Mouse (Mus musculus) hindbrain, embryonic 14.5 days (tissue): Measurements from ENCODE around the gene Ifitm3. TPM values are rescaled to one million over a fixed set of nuclear protein-coding genes. Genes with fewer than 3 reads are reported as not detected.

Experiments
- ATAC-seq: fragments of 200-750 bp; cut with Nextera tagmentation; 2 replicates; pipeline ENCODE4 v1.8.0; 2017; ENCODE audit warnings: moderate number of reproducible peaks, mild to moderate bottlenecking, moderate TSS enrichment, moderate library complexity; ENCODE audit not compliant: low FRiP score
- DNase-seq: peaks from one replicate; pipeline ENCODE4 v3.0.0-alpha.2; 2015; ENCODE audit warnings: low spot score
- H3K27ac ChIP-seq: fragments of 300-500 bp; sonication (generic); 2 replicates; pipeline ENCODE4 v1.5.1; 2014; ENCODE audit warnings: mild to moderate bottlenecking, moderate library complexity
- H3K27me3 ChIP-seq: fragments of 300-500 bp; sonication (generic); 2 replicates; pipeline ENCODE4 v1.6.1; 2014; ENCODE audit warnings: mild to moderate bottlenecking, low read length, mixed read lengths; ENCODE audit not compliant: control insufficient read depth, insufficient read depth
- H3K36me3 ChIP-seq: fragments of 300-500 bp; sonication (generic); replicated peaks from 2 replicates; pipeline ENCODE4 v1.6.1; 2014; ENCODE audit not compliant: control insufficient read depth, insufficient read depth
- H3K4me1 ChIP-seq: fragments of 300-500 bp; sonication (generic); replicated peaks from 2 replicates; pipeline ENCODE4 v1.6.1; 2014; ENCODE audit warnings: antibody characterized with exemption, low read length, mixed read lengths; ENCODE audit not compliant: control insufficient read depth, insufficient read depth
- H3K4me2 ChIP-seq: fragments of 300-500 bp; sonication (generic); replicated peaks from 2 replicates; pipeline ENCODE4 v1.6.1; 2014; ENCODE audit warnings: mild to moderate bottlenecking, moderate library complexity
- H3K4me3 ChIP-seq: fragments of 300-500 bp; sonication (generic); replicated peaks from 2 replicates; pipeline ENCODE4 v1.5.1; 2014; ENCODE audit warnings: mild to moderate bottlenecking, low read length
- H3K9ac ChIP-seq: fragments of 300-500 bp; sonication (generic); 2 replicates; pipeline ENCODE4 v1.6.1; 2014
- H3K9me3 ChIP-seq: fragments of 300-500 bp; sonication (generic); 2 replicates; pipeline ENCODE4 v1.6.1; 2016; ENCODE audit warnings: low read length; ENCODE audit not compliant: control insufficient read depth
- WGBS: fragments of 180-500 bp; shearing (Covaris S2); extraction: QIAGEN DNeasy Blood & Tissue Kit; methylation state at CpG from one replicate; pipeline ENCODE4 v1.1.7; 2014; 5-methylcytosine and 5-hydroxymethylcytosine counted together
- polyA plus RNA-seq: library from polyadenylated mRNA; unstranded; fragments of >200 nt; fragmentation: Nextera tagmentation; extraction: Ambion mirVana; gene quantifications from 2 replicates; pipeline ENCODE4 v1.2.1, GENCODE M21; 2014

Gene Ifitm3
- polyA plus RNA-seq, 1 experiment from 2014 or later, result 45.1 TPM

- Histone ChIP-seq H3K27ac (no peak overlapping the region), H3K4me3 (no peak overlapping the region), H3K27me3 (0 out of 2 replicates have a peak, but pooled peaks cover 3% of the 10 kb centered on the region), H3K4me2 (no peak overlapping the region), H3K4me1 (0 out of 2 replicates have a peak, but pooled peaks cover 3% of the 10 kb centered on the region), H3K36me3 (no peaks in the 10 kb centered on the region), H3K9me3 (no peaks in the 10 kb centered on the region), H3K9ac (no peak overlapping the region)
- 81% methylated on average over 5 of the region's 5 CpGs for WGBS
- DNase-seq (no peak), ATAC-seq (no peak)
Observed at GRCm38 (mm10) chr7:141006914-141007313, 3.7 kb downstream of the Ifitm3 start.

GRCm38 (mm10) chr7:141006446-141006845 lies 4.1 kb downstream of the Ifitm3 start:
- Histone ChIP-seq H3K9me3 (no peaks in the 10 kb centered on the region), H3K27me3 (0 out of 2 replicates have a peak, but pooled peaks cover 3% of the 10 kb centered on the region), H3K36me3 (no peaks in the 10 kb centered on the region), H3K4me1 (0 out of 2 replicates have a peak, but pooled peaks cover 3% of the 10 kb centered on the region), H3K4me3 (no peak overlapping the region), H3K9ac (no peak overlapping the region), H3K4me2 (no peak overlapping the region), H3K27ac (no peak overlapping the region)
- DNase-seq (no peak), ATAC-seq (no peak)
- WGBS, result 93% methylated on average over 6 of the region's 6 CpGs

GRCm38 (mm10) chr7:141003248-141004010 lies 7.1 kb downstream of the Ifitm3 start:
- 85% methylated on average over 5 of the region's 5 CpGs for WGBS
- H3K9me3 ChIP-seq, result no peaks in the 10 kb centered on the region
- H3K4me1 ChIP-seq, result no peaks in the 10 kb centered on the region
- H3K36me3 ChIP-seq, result no peaks in the 10 kb centered on the region
- H3K27ac ChIP-seq, result no peak overlapping the region
- no peak overlapping the region for H3K4me3 ChIP-seq
- no peak for DNase-seq
- no peak overlapping the region for H3K4me2 ChIP-seq
- H3K27me3 ChIP-seq, result no peaks in the 10 kb centered on the region
- H3K9ac ChIP-seq, result no peak overlapping the region
- ATAC-seq, result no peak

- Histone ChIP-seq H3K36me3 (no peaks in the 10 kb centered on the region), H3K4me3 (no peak overlapping the region), H3K4me2 (no peak overlapping the region), H3K27ac (no peak overlapping the region), H3K27me3 (no peaks in the 10 kb centered on the region), H3K9me3 (no peaks in the 10 kb centered on the region), H3K4me1 (no peaks in the 10 kb centered on the region), H3K9ac (no peak overlapping the region)
- DNase-seq, result no peak
- WGBS, result 67% methylated on average over 15 of the region's 15 CpGs
- no peak for ATAC-seq
Observed at GRCm38 (mm10) chr7:141000881-141001708, 9.5 kb downstream of the Ifitm3 start.

GRCm38 (mm10) chr7:140998853-140999700 lies 11.5 kb downstream of the Ifitm3 start:
- no peaks in the 10 kb centered on the region for H3K4me1 ChIP-seq
- H3K9me3 ChIP-seq, result no peaks in the 10 kb centered on the region
- no peak overlapping the region for H3K4me3 ChIP-seq
- ATAC-seq, result no peak
- H3K36me3 ChIP-seq, result no peaks in the 10 kb centered on the region
- WGBS, result 94% methylated on average over 11 of the region's 11 CpGs
- H3K27me3 ChIP-seq, result no peaks in the 10 kb centered on the region
- DNase-seq, result no peak
- no peak overlapping the region for H3K27ac ChIP-seq
- H3K9ac ChIP-seq, result no peak overlapping the region
- H3K4me2 ChIP-seq, result no peak overlapping the region

GRCm38 (mm10) chr7:140997817-140998216 lies 12.8 kb downstream of the Ifitm3 start:
- Histone ChIP-seq H3K36me3 (no peaks in the 10 kb centered on the region), H3K27ac (no peak overlapping the region), H3K9ac (no peak overlapping the region), H3K4me3 (no peak overlapping the region), H3K4me2 (no peak overlapping the region), H3K27me3 (no peaks in the 10 kb centered on the region), H3K9me3 (no peaks in the 10 kb centered on the region), H3K4me1 (no peaks in the 10 kb centered on the region)
- no peak for ATAC-seq
- WGBS, result 76% methylated on average over 1 of the region's 1 CpGs
- DNase-seq, result no peak

GRCm38 (mm10) chr7:140991117-140991689 lies 19.4 kb downstream of the Ifitm3 start:
- Histone ChIP-seq H3K36me3 (no peaks in the 10 kb centered on the region), H3K4me1 (no peaks in the 10 kb centered on the region), H3K9ac (no peak overlapping the region), H3K27me3 (no peaks in the 10 kb centered on the region), H3K4me3 (no peak overlapping the region), H3K9me3 (no peaks in the 10 kb centered on the region), H3K4me2 (no peak overlapping the region), H3K27ac (no peak overlapping the region)
- 85% methylated on average over 14 of the region's 14 CpGs for WGBS
- ATAC-seq, result no peak
- no peak for DNase-seq

- ATAC-seq (no peak), DNase-seq (no peak)
- 72% methylated on average over 5 of the region's 5 CpGs for WGBS
Observed at GRCm38 (mm10) chr7:140990622-140991021, 19.9 kb downstream of the Ifitm3 start.

More at GRCm38 (mm10) chr7:140990622-140991021, 19.9 kb downstream of the Ifitm3 start:
- H3K9me3 ChIP-seq, result no peaks in the 10 kb centered on the region
- H3K4me1 ChIP-seq, result no peaks in the 10 kb centered on the region
- no peak overlapping the region for H3K4me2 ChIP-seq
- H3K27me3 ChIP-seq, result no peaks in the 10 kb centered on the region
- no peak overlapping the region for H3K9ac ChIP-seq
- no peak overlapping the region for H3K4me3 ChIP-seq
- no peak overlapping the region for H3K27ac ChIP-seq
- H3K36me3 ChIP-seq, result no peaks in the 10 kb centered on the region
